Mouse (Mus musculus): ENCODE data around the gene Rnf181.

GRCm38 (mm10) chr6:72359891-72360598 is 6.7 kb downstream of the Rnf181 start:
- TF ChIP-seq GATA1 (IDR thresholded peaks at IDR 0.05; ENCODE audit: low read length) (no peak), TAL1 (IDR thresholded peaks at IDR 0.05; ENCODE audit: low read length) (no peak)

Data from erythroblast, embryonic 14.5 days (primary cell).